Mouse (Mus musculus) forebrain, embryonic 10.5 days (tissue): ENCODE data around the gene Senp3. TPM values are rescaled to one million over a fixed set of nuclear protein-coding genes. Genes with fewer than 3 reads are reported as not detected.
A peak's percentile ranks its signal among the peaks of the same experiment; 100 is the strongest.

Source experiments
- microRNA counts: library from miRNA; unstranded; fragments of <30 nt; microRNA quantifications from one replicate; lab custom pipeline; 2017
- microRNA-seq: library from miRNA; unstranded; fragments of <30 nt; microRNA quantifications from one replicate; pipeline ENCODE4, GENCODE M21; 2017
- polyA plus RNA-seq: library from polyadenylated mRNA; unstranded; fragments of >200 nt; fragmentation: Nextera tagmentation; extraction: Ambion mirVana; gene quantifications from 2 replicates; pipeline ENCODE4 v1.2.1, GENCODE M21; 2016

The Senp3 gene
- polyA plus RNA-seq, 1 experiment from 2014 or later: 128 TPM

MicroRNAs within 50 kb of the gene (microRNA counts, 519-probe panel; counts per million panel counts)
- 341 counts per million, percentile 65 among the panel's probes with 10 or more counts for microRNA mmu-miR-1934 (lab: Ali Mortazavi, UCI)
- 1,861 counts per million, percentile 67 among the panel's probes with 10 or more counts for microRNA mmu-miR-467f (lab: Ali Mortazavi, UCI)

Small RNA genes lying within 50 kb of the gene (microRNA-seq; reads per million reads assigned to microRNA genes)
- gene Mir1934 (4.5 reads per million, percentile 11 among the genes with 10 or more reads in this experiment), gene Mir467f (not detected)

Other genes starting within 250 kb of the Senp3 start
- gene Dnah2, start 133.0 kb downstream of the Senp3 start, polyA plus RNA-seq: 1.5 TPM in 2 replicates
- 27.9 and 28.7 TPM in 2 replicates for gene Efnb3, start 121.9 kb downstream of the Senp3 start, polyA plus RNA-seq
- 46.4 and 51.1 TPM in 2 replicates for gene Wrap53, start 101.8 kb downstream of the Senp3 start, polyA plus RNA-seq
- gene Trp53, start 101.7 kb downstream of the Senp3 start, polyA plus RNA-seq: 192 and 194 TPM in 2 replicates
- gene Atp1b2, start 76.1 kb downstream of the Senp3 start, polyA plus RNA-seq: 4.3 and 4.6 TPM in 2 replicates
- gene Shbg, start 64.2 kb downstream of the Senp3 start, polyA plus RNA-seq: not detected in 2 replicates
- 13.7 and 15.4 TPM in 2 replicates for gene Sat2, start 60.1 kb downstream of the Senp3 start, polyA plus RNA-seq
- 32.5 and 34.6 TPM in 2 replicates for gene Fxr2, start 49.1 kb downstream of the Senp3 start, polyA plus RNA-seq
- not detected in 2 replicates for gene Sox15, start 26.8 kb downstream of the Senp3 start, polyA plus RNA-seq
- 81.8 and 82.9 TPM in 2 replicates for gene Mpdu1, start 19.4 kb downstream of the Senp3 start, polyA plus RNA-seq
- gene Cd68, start 15.9 kb downstream of the Senp3 start, polyA plus RNA-seq: 5.5 and 5.8 TPM in 2 replicates
- gene Eif4a1, start 9.7 kb downstream of the Senp3 start, polyA plus RNA-seq: 725 and 747 TPM in 2 replicates
- 0.20 TPM in 1 of 2 replicates, not detected in the other for gene Tnfsf13, start 3.7 kb upstream of the Senp3 start, polyA plus RNA-seq
- 1.1 and 1.6 TPM in 2 replicates for gene Tnfsf12, start 13.8 kb upstream of the Senp3 start, polyA plus RNA-seq
- gene Tnfsfm13, start 14.0 kb upstream of the Senp3 start, polyA plus RNA-seq: 0.44 and 0.55 TPM in 2 replicates
- 32.9 and 34.5 TPM in 2 replicates for gene Polr2a, start 76.6 kb upstream of the Senp3 start, polyA plus RNA-seq
- 0.14 TPM in 1 of 2 replicates, not detected in the other for gene Slc35g3, start 79.9 kb upstream of the Senp3 start, polyA plus RNA-seq
- 0.46 and 0.77 TPM in 2 replicates for gene Zbtb4, start 83.8 kb upstream of the Senp3 start, polyA plus RNA-seq
- gene Chrnb1, start 113.9 kb upstream of the Senp3 start, polyA plus RNA-seq: 1.0 and 1.5 TPM in 2 replicates
- gene Fgf11, start 119.8 kb upstream of the Senp3 start, polyA plus RNA-seq: 0.73 TPM in 2 replicates
- gene Tmem102, start 123.5 kb upstream of the Senp3 start, polyA plus RNA-seq: 0.71 and 0.95 TPM in 2 replicates
- not detected in 2 replicates for gene Gm39566, start 133.2 kb upstream of the Senp3 start, polyA plus RNA-seq
- not detected in 2 replicates for gene Spem2, start 136.4 kb upstream of the Senp3 start, polyA plus RNA-seq
- gene Spem1, start 140.1 kb upstream of the Senp3 start, polyA plus RNA-seq: 0.19 TPM in 1 of 2 replicates, not detected in the other
- 4.7 and 5.2 TPM in 2 replicates for gene Nlgn2, start 155.7 kb upstream of the Senp3 start, polyA plus RNA-seq
- gene Tmem256, start 156.4 kb upstream of the Senp3 start, polyA plus RNA-seq: 259 and 290 TPM in 2 replicates
- 67.5 and 67.6 TPM in 2 replicates for gene Plscr3, start 164.3 kb upstream of the Senp3 start, polyA plus RNA-seq
- 0.79 and 1.9 TPM in 2 replicates for gene Tnk1, start 176.6 kb upstream of the Senp3 start, polyA plus RNA-seq
- gene Tmem95, start 195.9 kb upstream of the Senp3 start, polyA plus RNA-seq: not detected in 2 replicates
- gene Kctd11, start 199.3 kb upstream of the Senp3 start, polyA plus RNA-seq: 4.8 and 6.7 TPM in 2 replicates
- 0.84 and 1.3 TPM in 2 replicates for gene Acap1, start 213.5 kb upstream of the Senp3 start, polyA plus RNA-seq
- 11.9 and 12.2 TPM in 2 replicates for gene 2810408A11Rik, start 218.9 kb upstream of the Senp3 start, polyA plus RNA-seq
- gene Neurl4, start 219.0 kb upstream of the Senp3 start, polyA plus RNA-seq: 14.3 and 14.8 TPM in 2 replicates
- gene Gps2, start 231.8 kb upstream of the Senp3 start, polyA plus RNA-seq: 92.4 and 97.3 TPM in 2 replicates
- 2,970 and 2,997 TPM in 2 replicates for gene Eif5a, start 239.9 kb upstream of the Senp3 start, polyA plus RNA-seq